Mouse (Mus musculus): ENCODE results near the gene Snrpc.
A peak's percentile ranks its signal among the peaks of the same experiment; 100 is the strongest.
"Not testable (repeated sequence)": the region's sequence is repeated elsewhere in the genome, so short reads cannot be mapped to it uniquely, and the experiment has no call there.

Gene Snrpc

DNA sequence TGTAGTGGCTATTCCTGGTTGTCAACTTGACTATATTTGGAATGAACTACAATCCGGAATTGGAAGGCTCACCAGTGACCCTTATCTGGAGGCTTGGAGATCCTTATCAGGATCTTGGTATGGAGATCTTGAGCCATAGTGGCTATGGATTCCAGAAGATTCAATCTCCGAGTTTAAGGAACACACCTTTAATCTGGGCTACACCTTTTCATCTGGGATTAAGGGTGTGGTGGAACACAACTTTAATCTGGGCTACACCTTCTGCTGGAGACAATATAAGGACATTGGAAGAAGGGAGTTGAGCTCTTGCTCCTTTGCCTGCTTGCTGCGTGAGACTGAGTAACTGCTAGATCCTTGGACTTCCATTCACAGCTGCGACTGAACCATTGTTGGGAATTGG is at the start of gene Snrpc:
Gene Snrpc, plus strand, starts transcription at position 301 of the 400 bp plus-strand sequence.
- not testable (repeated sequence) for DNase-seq

DNA sequence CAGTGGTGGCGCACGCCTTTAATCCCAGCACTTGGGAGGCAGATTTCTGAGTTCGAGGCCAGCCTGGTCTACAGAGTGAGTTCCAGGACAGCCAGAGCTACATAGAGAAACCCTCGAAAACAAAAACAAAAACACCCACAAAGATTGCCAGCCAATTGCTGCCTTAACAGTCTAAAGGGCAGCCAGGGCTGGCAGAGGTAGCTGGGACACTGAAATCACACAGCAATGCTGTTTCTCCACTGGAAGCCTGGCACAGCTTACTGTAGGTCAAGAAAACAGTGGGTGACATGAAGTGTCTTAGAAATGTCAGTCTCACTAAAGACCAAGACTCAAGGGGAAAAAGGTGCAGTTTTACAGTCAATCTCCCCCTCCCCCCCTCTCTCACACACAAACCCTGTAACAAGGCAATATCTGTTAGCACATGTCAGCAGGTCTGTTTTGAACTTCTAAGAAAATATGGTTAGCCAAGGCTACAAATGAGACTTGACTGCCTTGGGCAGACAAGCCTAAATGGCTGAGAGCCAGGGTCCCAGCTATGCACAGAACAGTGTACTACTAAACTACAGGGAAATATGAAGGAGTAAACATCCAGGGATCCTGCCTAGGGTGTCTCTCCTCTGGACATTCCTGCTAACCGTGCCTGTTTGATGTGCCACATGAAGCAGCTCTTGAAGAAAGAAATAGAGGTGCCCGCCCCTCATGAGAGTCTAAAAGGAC is 49.3 kb upstream of the Snrpc start:
- DNase-seq: no peak

DNA sequence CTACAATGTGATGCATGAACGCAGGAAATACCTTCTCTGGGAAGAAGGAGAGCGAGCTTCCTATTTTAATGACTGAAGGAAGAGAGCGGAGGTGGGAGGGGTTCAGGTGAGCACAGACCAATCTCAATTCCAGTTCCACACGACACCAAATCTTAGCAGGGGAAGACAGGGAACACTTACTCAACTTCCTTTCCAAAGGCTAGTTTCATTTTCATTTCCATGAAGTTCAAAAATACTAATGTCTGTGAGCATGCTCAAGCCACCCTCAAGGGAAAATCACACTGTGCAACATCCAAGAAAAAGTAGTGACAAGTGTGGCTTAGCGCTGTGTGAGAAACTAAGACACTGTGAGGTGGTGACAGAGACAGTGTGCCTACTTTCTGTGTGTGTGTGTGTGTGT is 47.9 kb upstream of the Snrpc start:
- DNase-seq: no peak

DNA sequence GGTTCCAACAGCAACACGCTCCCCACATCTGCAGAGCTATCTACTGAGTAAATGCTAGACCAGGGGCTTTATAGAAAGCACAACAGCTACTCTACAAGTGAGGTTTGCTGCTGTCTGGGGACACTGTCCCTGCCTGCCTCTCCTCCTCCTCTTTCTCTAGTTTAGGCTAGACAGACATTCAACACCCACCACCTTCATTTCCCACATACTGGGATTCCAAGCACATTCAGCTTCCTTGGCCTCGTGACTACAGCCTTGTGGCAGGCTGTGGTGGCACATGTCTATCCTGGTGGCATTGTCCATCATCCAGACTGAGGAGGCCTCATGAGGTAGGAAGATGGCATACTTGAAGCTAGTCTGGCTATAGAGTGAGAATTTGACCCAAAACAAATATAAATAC is 47.0 kb upstream of the Snrpc start:
- no peak for DNase-seq

DNA sequence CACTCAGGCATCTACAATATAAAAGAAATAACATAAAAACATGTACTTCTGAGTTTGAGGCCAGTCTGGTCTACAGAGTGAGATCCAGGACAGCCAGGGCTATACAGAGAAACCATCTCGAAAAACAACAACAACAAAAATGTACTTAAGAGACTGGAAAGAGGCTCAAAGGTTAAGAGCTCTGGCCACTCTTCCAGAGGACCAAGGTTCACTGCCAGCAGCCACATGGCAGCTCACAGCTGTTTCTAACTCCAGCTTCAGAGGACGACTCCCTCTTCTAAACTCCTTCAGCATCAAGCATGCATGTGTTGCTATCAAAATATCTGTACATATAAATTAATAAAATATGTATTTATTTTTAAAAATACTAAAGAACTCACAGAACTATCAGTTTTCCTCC is 46.4 kb upstream of the Snrpc start:
- DNase-seq: no peak

DNA sequence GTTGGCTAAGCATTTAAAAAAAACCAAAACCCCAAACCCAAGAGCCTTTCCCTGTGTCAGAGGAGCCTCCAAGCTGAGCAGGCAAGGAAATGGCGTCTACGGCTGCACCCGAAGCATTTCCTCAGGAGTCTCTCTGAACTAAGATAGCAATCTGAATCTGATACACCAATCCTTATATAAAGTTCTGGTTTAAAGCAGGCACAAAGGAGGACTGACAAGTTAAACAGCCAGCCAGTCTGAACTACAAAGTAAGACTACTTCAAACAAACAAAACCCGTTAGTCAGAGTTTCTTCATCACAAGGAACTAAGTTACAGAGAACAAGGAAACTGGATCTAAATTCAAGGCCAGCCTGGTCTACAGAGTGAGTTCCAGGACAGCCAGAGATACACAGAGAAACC is 45.4 kb upstream of the Snrpc start:
- no peak for DNase-seq

DNA sequence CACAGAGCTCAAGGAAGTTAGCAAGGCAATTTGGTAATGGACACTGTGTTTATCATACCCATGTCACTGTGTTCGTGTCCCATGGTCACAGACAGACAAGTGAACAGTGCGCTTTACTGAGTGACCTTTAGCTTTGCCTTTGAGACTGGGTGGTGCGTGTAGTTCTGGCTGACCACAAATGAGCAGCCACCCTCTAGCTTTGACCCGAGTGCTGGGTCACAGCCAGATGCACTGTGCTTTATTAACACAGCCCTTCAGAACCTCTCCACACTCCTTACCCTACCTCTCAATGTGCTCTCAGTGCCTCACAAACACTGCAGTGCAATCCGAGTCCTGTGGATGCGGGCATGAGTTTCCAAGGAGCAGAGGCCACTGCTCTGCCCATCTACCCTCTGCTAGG is 44.8 kb upstream of the Snrpc start:
- no peak for DNase-seq

DNA sequence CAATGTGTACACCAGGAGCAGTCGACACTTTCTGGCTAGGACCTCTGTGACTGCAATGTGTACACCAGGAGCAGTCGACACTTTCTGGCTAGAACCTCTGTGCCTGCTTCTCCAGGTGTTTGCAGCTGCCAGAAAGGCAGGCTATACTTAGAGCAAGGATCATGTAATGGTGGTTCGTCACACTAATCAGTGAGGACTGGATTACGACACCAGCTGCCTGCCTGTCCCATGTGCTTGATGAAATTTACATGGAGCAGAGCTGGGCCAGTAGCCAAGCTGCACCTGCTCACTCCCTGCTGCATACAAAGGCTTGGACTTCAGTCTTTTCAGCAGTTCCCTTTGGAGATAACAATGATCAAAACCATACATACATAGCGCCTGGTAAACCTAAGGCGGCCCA is 41.2 kb upstream of the Snrpc start:
- DNase-seq: no peak

DNA sequence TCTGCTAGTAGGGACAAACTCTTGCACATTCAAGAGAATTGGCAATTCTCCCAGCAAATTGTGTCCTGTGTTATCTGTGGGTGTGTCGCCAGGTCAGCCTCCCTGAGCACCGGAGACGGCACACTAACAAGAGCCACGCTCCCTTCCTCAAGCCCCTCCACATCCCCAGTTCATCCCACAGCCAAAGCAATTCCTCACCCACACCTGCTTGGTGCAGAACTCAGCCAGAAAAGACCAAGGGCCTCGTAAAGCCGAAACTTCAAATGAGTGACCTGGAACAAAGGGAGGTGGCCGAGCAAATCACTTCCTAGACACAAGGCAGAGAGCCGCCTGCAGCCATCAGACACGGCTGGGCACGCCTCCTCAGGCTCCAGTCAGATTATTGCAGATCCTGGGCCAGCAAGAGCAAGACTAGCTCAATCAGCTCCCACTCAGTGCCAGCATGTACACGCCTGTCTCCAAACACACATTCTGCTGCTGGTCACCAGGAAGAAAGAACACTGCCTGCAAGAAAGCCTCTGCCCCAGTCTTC is 40.5 kb upstream of the Snrpc start:
- no peak for DNase-seq

DNA sequence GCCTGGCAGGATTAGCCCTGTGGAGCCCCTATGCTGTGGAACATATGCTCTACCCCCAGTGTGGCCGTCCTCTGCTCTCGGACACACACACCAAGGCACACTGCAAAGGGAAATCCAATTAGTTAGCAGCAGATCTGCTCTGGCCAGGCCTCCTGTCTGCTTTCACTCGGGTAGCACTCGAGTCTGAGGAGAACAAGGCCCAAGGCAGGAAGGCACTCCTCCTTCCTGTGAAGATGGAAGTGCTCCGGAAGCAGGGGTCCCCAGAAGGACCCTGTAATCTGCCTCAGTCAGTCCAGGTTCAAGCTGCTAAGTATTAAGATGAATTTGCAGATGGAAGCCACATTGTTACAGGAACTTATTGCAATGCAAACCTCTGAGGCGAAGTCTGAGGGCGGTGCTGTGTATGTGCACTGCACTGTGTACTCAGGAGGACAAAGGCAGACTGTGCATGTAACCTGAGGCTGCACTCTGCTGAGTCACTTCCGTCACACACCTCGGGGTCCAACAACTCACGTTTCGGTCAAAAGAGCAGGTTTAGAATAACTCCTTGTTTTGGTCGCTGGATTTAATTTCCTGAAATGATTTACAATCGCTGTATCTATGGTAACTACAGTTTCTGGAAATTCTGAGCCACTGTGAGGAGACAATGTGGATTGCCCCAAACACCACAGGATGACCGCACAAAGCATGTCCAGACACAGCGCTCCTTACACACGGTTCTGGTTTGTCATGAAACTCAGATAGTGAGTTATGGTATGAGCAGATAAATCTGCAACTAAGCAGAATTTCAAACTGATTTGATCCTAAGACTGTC is 38.0 kb upstream of the Snrpc start:
- peak in 1 of 2 experiments; percentile 33 for DNase-seq

DNA sequence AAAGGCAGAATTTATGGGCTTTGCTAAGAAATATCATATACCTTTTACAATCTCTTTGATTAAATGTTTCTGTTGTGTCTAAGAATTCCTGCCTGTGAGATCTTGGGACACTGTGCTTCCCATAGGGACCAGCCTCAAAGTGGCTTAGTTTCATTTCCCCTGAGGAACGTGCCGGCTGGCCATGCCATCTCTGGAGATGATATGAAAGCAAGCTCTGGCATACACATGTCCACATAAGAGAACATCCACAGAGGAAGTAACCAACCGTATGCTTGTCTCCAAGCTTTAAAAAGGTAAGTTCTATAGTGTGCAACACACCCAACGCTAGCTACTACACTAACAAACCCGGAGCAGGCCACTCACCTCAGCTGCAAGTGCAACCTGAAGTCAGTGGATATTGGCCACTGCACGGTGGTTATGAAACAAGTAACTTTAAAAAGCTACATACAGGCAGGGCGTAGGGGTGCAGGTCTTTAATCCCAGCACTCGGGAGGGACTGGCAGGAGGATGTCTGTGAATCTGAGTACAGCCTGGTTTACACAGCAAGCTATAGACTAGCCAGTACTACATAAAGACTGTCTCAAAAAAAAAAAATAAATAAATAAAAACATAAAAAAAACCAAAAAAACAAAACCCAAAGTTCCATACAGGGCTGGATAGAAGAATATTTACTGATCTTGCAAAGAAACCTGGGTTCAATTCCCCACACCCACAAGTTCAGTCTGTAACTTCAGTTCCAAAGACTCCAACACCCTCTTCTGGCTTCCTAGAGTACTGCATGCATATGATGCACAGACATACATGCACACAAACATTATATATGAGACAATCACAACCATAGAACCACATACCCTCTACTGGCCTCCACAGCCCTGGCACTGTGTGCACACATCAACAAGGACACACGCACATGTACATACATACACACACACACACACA is 37.0 kb upstream of the Snrpc start:
- DNase-seq: no peak

DNA sequence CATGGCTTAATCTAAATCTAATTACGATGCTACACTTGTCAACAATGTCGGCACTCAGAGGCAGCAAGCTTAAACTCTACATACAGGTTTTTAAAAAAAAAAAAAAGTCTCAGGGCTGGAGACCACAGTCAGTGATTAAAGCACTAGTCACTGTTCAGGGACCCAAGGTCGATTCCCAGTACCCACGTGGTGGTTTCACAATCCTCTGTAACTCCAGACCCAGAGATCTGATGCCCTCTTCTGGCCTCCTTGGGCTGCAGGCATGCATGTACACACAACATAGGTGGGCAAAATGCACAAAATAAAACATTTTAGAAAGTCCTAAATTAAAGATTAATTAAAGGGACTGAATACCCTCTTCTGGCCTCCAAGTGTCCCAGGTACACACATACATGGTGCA is 34.2 kb upstream of the Snrpc start:
- no peak for DNase-seq

DNA sequence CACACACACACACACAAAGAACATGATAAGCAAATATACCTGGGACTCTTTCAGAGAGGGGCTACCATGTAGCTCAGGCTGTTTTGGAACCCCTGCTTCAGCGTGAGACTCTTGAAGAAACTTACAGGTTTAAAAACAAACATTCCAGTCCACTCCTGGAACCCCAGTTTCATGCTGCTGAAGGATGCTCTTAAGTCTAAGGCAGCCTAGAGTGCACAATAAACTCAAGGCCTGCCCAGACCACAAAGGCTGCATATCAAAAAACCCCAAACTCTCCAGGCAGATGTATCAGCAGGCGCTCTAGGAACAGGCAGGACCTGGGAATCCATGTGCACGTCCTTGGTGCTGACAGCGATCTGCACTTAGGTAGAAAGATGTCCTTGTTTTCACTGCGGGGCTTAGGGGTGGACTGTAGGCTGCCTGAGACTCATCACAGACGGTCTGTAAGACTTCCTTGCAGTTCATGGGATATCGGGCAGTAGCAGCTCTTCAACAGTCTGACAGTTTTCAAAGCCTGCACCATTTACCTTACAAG is 33.7 kb upstream of the Snrpc start:
- DNase-seq: no peak

DNA sequence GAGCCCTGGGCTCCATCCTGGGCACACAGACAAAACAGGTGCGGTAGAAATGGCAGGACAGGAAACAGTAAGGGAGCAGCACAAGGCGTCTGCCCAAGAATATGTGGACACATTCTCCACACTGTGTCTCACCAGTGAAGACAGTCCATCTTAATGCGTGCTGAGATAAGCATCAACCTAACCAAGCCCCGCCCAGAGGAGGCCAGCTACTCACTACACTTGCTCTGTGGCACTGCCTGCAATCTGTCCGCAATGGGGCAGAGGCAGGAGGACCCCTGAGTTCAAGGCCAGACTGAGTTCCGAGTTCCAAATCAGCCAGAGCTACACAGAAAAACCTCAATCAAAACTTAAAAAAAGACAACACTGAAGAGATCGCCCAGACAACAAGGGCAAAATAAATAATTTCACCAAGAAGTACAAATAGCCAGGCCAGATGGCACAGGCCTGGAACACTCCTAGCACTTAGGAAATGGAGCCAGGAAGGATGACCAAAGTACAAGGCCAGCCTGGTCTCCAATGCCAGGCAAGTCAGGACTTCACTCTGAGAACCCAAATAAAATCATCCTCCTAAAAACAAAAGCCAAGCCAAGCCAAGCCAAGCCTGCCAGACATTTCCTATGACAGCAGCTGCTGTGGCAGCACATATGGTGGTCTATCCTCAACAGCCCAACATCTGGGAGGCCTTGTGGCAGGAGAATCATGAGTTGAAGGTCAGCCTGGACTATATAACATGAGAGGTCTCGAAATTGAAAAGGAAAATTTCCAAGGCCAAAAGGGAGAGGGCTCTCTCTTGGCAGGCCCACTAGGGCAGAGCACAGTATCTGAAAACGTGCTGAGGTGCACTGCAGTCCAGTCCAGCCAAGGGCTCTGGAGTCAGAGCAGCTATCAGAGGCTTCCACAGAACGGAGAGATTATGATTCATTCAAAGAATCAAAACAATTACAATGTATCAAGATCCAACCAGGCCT is 32.9 kb upstream of the Snrpc start:
- no peak for DNase-seq

DNA sequence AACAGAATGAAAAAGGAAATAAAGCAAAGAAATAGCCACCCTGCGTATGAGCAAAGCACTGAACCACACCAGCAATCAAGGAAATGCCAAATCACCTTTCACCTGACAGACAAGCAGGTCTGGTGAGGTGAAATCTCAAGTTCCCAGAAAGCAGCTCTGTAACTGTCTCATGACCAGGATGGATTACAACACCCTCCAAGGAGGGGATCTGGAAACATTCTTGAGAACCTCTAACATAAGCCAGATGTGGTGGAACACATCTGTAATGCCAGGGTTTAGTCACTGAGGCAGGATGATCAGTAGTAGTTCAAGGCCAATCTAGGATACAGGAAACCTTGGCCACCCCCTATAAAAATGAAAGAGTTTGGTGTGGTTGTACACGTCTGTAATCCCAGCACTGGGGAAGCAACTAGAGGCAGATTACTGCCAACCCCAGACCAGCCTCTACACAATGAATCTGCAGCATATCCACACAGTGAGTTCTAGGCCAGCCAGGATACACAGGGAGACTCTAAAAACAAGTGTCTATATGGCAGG is 30.3 kb upstream of the Snrpc start:
- DNase-seq: no peak

DNA sequence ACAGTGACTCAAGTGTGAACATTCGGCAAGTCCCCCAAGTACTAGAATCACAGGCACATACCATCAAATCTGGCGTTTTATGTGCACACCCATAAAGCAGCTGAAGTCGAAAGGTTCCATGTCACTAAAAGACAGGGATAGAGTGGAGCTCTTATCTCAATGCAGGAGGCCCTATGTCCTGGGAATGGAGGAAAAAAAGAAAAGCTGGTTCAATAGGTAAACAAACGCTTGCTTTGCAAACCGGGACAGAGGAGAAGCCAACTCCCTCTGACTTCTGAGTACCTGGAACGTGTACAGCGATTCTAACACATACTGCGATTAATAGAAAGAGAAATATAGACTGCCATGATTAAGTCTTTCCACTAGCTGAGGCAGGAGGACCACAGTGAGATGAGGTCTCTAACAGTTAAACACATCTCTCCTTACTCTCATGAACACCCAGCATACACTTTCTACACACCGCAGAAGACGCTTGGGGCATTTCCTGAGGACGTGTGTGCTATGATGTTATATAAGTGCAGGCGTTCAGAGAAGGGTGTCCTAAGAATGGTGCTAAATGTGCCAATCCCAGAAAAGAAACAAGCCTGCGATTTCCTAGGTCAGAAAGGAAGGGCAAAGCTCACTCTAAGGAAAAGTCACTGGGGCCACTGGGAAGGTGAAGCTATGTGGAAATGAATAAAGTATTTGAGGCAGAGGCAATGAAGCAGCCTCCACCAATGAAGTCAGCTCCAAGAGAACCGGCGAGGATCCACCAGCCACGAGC is 27.2 kb upstream of the Snrpc start:
- DNase-seq: no peak

DNA sequence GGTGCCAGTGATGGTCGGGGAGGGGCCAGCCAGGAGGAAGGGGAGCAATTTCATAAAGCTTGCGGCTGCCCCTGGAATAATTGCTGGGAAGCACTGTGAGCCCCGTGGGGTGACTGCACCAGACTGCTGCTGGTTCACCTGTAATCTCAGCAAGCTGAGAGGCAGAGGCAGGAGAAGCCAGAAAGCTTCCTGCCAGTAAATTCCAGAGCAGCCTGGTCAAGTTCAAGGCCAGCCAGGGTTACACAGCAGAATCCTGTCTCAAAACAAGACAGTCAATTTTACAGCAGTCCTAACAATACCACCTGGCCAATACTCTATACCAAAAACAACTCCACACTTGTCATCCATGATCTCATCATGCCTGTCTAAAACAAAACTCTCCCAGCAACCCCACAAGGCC is 26.0 kb upstream of the Snrpc start:
- DNase-seq: no peak

DNA sequence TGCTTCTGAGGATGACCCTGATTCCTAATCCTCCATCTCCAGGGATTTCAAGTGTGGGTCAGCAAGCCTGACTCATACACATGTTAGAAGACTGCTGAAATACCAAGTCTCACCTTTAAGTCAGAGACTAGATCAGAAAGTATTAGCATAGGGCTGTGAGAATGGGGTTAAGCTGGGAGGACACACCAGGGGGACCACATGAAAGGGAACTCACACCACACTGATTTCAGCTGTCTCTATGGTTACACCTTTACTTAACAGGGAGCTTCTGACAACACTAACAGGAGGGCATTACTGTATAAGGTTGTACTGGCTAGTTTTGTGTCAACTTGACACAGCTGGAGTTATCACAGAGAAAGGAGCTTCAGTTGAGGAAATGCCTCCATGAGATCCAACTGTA is 23.3 kb upstream of the Snrpc start:
- DNase-seq: no peak

DNA sequence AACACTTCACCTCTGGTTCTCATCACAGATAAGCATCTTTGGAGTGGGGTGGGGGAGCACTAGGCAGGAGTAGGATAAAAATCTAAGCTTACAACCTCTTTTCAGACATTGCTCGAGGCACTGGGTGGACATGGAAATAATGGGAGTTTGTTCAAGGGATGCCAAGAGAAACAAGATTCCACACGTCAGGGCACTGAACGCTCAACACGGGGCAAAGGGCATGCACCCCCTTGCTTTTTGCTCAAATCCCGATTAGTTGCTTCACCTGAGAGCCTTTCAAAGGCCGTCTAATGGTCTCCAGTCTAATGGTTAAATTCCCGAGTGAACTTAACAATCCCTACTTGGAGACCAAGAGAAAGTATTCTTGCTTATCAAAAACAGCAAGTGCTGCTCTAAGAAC is 18.9 kb upstream of the Snrpc start:
- no peak for DNase-seq

DNA sequence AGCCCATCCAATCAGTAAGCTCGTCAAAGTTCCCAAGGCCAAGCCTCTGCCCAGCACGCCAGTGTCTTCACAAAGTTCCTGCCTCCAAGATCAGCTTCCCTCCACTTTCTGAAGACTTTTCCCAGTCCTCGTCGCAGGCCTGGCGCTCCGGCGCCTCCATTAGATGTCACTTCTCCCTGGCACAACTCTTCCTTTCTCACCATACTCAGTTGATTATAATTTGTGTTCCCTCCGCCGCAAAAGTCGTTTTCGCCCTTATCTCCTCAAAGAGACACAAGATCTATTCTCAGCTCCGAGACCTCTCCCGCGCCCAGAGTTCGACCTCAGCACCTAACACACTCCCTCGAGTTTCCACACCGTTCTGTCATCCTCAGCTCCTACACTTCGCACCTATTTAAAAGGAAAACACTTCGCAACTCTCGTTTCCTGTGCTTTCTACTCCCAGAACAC is 18.4 kb upstream of the Snrpc start:
- DNase-seq: peak in 1 of 2 experiments; percentile 11
